Mouse (Mus musculus): Measurements from ENCODE around the gene Mctp1.
"Not testable (repeated sequence)": the region's sequence is repeated elsewhere in the genome, so short reads cannot be mapped to it uniquely, and the experiment has no call there.

Mctp1 gene

GRCm38 (mm10) chr13:76929152-76929551 lies 544.8 kb downstream of the Mctp1 start:
- DNase-seq (ENCODE audit: low read depth, low spot score), result no peak

GRCm38 (mm10) chr13:76932933-76933332 lies 548.6 kb downstream of the Mctp1 start:
- peak; percentile 66 for DNase-seq (ENCODE audit: low read depth, low spot score)

GRCm38 (mm10) chr13:76949234-76949633 lies 564.9 kb downstream of the Mctp1 start:
- DNase-seq (ENCODE audit: low read depth, low spot score), result peak; percentile 70

GRCm38 (mm10) chr13:76967588-76967987 lies 583.3 kb downstream of the Mctp1 start:
- DNase-seq (ENCODE audit: low read depth, low spot score), result no peak

- DNase-seq (ENCODE audit: low read depth, low spot score), result peak; percentile 75
Measured at GRCm38 (mm10) chr13:76969386-76969785, 585.1 kb downstream of the Mctp1 start.

- not testable (repeated sequence) for DNase-seq (ENCODE audit: low read depth, low spot score)
Measured at GRCm38 (mm10) chr13:76971046-76971445, 586.7 kb downstream of the Mctp1 start.

- no peak for DNase-seq (ENCODE audit: low read depth, low spot score)
Measured at GRCm38 (mm10) chr13:77002628-77003027, 618.3 kb downstream of the Mctp1 start.

GRCm38 (mm10) chr13:77003684-77004083 lies 619.3 kb downstream of the Mctp1 start:
- DNase-seq (ENCODE audit: low read depth, low spot score), result no peak

- peak; percentile 43 for DNase-seq (ENCODE audit: low read depth, low spot score)
Measured at GRCm38 (mm10) chr13:77018851-77019250, 634.5 kb downstream of the Mctp1 start.

GRCm38 (mm10) chr13:77029594-77029993 lies 645.3 kb downstream of the Mctp1 start:
- no peak for DNase-seq (ENCODE audit: low read depth, low spot score)

GRCm38 (mm10) chr13:77043375-77043774 lies 659.0 kb downstream of the Mctp1 start:
- DNase-seq (ENCODE audit: low read depth, low spot score), result no peak

GRCm38 (mm10) chr13:77045375-77045774 lies 661.0 kb downstream of the Mctp1 start:
- peak; percentile 58 for DNase-seq (ENCODE audit: low read depth, low spot score)

GRCm38 (mm10) chr13:77046416-77046815 lies 662.1 kb downstream of the Mctp1 start:
- DNase-seq (ENCODE audit: low read depth, low spot score), result peak; percentile 47

GRCm38 (mm10) chr13:77047179-77047931 lies 663.0 kb downstream of the Mctp1 start:
- DNase-seq (ENCODE audit: low read depth, low spot score), result peak; percentile 71

GRCm38 (mm10) chr13:77048461-77048860 lies 664.1 kb downstream of the Mctp1 start:
- peak; percentile 92 for DNase-seq (ENCODE audit: low read depth, low spot score)

GRCm38 (mm10) chr13:77049736-77050135 lies 665.4 kb downstream of the Mctp1 start:
- no peak for DNase-seq (ENCODE audit: low read depth, low spot score)

- DNase-seq (ENCODE audit: low read depth, low spot score), result no peak
Measured at GRCm38 (mm10) chr13:77063221-77063620, 678.9 kb downstream of the Mctp1 start.

- no peak for DNase-seq (ENCODE audit: low read depth, low spot score)
Measured at GRCm38 (mm10) chr13:77068847-77069246, 684.5 kb downstream of the Mctp1 start.

GRCm38 (mm10) chr13:77072030-77072429 lies 687.7 kb downstream of the Mctp1 start:
- no peak for DNase-seq (ENCODE audit: low read depth, low spot score)
